In the genomic region with DNA sequence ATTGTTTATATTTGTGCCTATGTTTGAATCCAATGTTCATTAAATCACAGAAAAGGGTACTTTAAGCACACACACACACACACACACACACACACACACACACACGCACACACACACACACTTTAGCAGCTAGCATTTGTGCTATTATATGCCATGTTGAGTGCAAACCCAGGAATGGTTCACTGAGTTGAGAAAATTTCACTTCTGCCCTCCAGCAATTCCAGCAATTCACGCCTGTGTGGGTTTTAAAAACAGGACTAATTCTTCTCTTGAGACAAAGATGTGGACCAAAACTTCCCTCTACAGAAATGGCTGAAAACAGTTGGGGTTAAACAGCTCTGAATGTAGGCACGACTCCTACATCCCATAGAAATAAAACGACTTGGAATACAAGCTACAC, we compare ENCODE assay signal across 14 mouse cellular contexts.
"Had no signal": no experiment of that assay in that cellular context is flagged by ENCODE, and none has a peak within 500 bp of the region (broad histone marks: within the 10 kb centered on the region; RNA-seq: fewer than 3 reads in every experiment).

No protein-coding gene starts in this region.

- ATAC-seq: inflammation-experienced regulatory T-cells, adult 6 months; intestine, embryonic 16.5 days had no signal

- H3K9ac ChIP-seq: liver, embryonic 13.5 days had no signal

- H3K9me3 ChIP-seq: liver, embryonic 13.5 days had no signal

- H3K4me1 ChIP-seq: liver, embryonic 13.5 days had no signal

- H3K4me2 ChIP-seq: liver, embryonic 13.5 days; midbrain, embryonic 11.5 days had no signal

- H3K27me3 ChIP-seq: liver, embryonic 13.5 days had no signal

- H3K4me3 ChIP-seq: left cerebral cortex, adult 2 months; liver, embryonic 13.5 days had no signal

- H3K36me3 ChIP-seq: liver, embryonic 13.5 days had no signal

- DNase-seq: layer of hippocampus, postnatal 36 days; liver, embryonic 13.5 days; lung, adult 2 months; lung, postnatal 14 days; lung, postnatal 4 days; midbrain, embryonic 14.5 days; right cerebral cortex, postnatal 25 days; thymus, adult 2 months; thymus, postnatal 14 days; thymus, postnatal 4 days had no signal

- H3K27ac ChIP-seq: left cerebral cortex, adult 2 months; liver, embryonic 13.5 days had no signal
